8 mouse cellular contexts compared by ENCODE assay signal in the genomic region with DNA sequence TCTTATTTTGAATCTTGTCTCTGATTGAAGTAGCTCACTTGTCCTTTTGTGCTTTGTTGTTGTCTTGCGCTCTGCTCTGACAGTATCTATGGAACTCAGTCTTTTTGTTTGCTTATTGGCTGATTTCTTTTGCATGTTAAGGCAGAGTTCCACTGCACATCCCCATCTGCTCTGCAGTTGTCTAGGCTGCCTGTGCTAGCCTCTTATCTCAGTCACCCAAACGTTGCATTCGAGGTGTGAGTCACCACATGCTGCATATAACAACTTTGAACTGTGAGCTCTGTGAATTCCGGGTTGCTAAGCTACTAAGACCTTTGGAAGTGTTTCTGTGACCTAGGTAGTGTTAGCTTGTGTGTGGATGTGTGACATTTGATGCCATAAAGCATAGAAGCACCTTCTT.
DNase-seq lines count a peak whose midpoint lies in the region; ATAC-seq and TF ChIP-seq lines count a peak whose summit lies in the region.

No protein-coding gene starts in this region.

- 0 out of 2 replicates have a peak overlapping the region, but pooled peaks have one; percentile 1 for H3K27ac ChIP-seq in heart, embryonic 15.5 days
- peak overlapping the region; percentile 61 for H3K27ac ChIP-seq in MEL (ENCODE audit: control insufficient read depth, low read depth, low read length)

- 25% methylated on average over 4 of the region's 4 CpGs for WGBS in heart, embryonic 15.5 days

- no peak overlapping the region for H3K4me3 ChIP-seq in heart, embryonic 15.5 days
- H3K4me3 ChIP-seq in MEL (ENCODE audit: control insufficient read depth in 1 of 2, insufficient read depth in 1 of 2, low read depth in 2 of 2, low read length in 2 of 2) = no peak overlapping the region

- 0 out of 2 replicates have a peak, but pooled peaks cover 8% of the 10 kb centered on the region for H3K4me1 ChIP-seq in heart, embryonic 15.5 days (replicated peaks)
- H3K4me1 ChIP-seq in MEL (ENCODE audit: control insufficient read depth in 1 of 2, insufficient read depth in 2 of 2, low read length in 2 of 2) = peaks cover 10 to 33% of the 10 kb centered on the region in 2 experiments

- no peak for ATAC-seq in heart, embryonic 15.5 days (replicated peaks; ENCODE audit: insufficient number of reproducible peaks, insufficient read depth, low FRiP score, low read depth)
- peak; percentile 92 for ATAC-seq in erythroid progenitor cell, adult 5-6 weeks (replicated peaks; ENCODE audit: low FRiP score, poor library complexity, severe bottlenecking)
- ATAC-seq in megakaryocyte, adult 5-6 weeks (ENCODE audit: poor library complexity, severe bottlenecking) = peak; percentile 68

- no peak overlapping the region for H3K9ac ChIP-seq in heart, embryonic 15.5 days
- H3K9ac ChIP-seq in MEL (ENCODE audit: control insufficient read depth, low read depth, low read length, poor library complexity, severe bottlenecking) = no peak overlapping the region

- no peaks in the 10 kb centered on the region for H3K79me2 ChIP-seq in MEL (ENCODE audit: control insufficient read depth, insufficient read depth, low read length, poor library complexity)

- no peak for TF ChIP-seq POLR2A in MEL (IDR thresholded peaks at IDR 0.05; ENCODE audit: control insufficient read depth in 1 of 2, insufficient read depth in 1 of 2, low read depth in 1 of 2, low read length in 2 of 2, poor library complexity in 1 of 2)

- H3K36me3 ChIP-seq in heart, embryonic 15.5 days = no peaks in the 10 kb centered on the region
- peaks cover 0 to 40% of the 10 kb centered on the region in 2 experiments; a peak in 2 of 4 replicates for H3K36me3 ChIP-seq in MEL (ENCODE audit: control insufficient read depth in 1 of 2, insufficient read depth in 2 of 2, low read length in 2 of 2)

- H3K27me3 ChIP-seq in heart, embryonic 15.5 days = no peaks in the 10 kb centered on the region
- H3K27me3 ChIP-seq in MEL (ENCODE audit: control insufficient read depth in 1 of 2, insufficient read depth in 2 of 2, low read length in 2 of 2) = no peaks in the 10 kb centered on the region

- H3K4me2 ChIP-seq in heart, embryonic 15.5 days = no peak overlapping the region

- peak; percentile 89 to 90 for TF ChIP-seq EP300 in MEL (IDR thresholded peaks at IDR 0.05; ENCODE audit: low read depth in 1 of 2, low read length in 2 of 2)

- no peak for TF ChIP-seq CTCF in MEL (IDR thresholded peaks at IDR 0.05 in 2 of 3, conservative IDR thresholded peaks at IDR 0.05 in 1 of 3; ENCODE audit: control insufficient read depth in 1 of 3, insufficient read depth in 1 of 3, low read depth in 2 of 3, low read length in 3 of 3, poor library complexity in 1 of 3, severe bottlenecking in 1 of 3)

- H3K9me3 ChIP-seq in heart, embryonic 15.5 days (replicated peaks) = no peaks in the 10 kb centered on the region
- H3K9me3 ChIP-seq in MEL (replicated peaks; ENCODE audit: insufficient read depth, low read length) = no peaks in the 10 kb centered on the region

- TF ChIP-seq RAD21 in MEL (IDR thresholded peaks at IDR 0.05; ENCODE audit: low read depth, low read length) = no peak

- DNase-seq in heart, adult 18-20 months = no peak
- DNase-seq in MEL (ENCODE audit: low read depth, low spot score) = peak; percentile 95
- DNase-seq in testis, postnatal 10 days (ENCODE audit: low spot score) = no peak
- no peak for DNase-seq in cerebellum, postnatal 4 days (ENCODE audit: low spot score in 2 of 2)
- DNase-seq in cerebellum, adult 9-11 months = no peak

TF ChIP-seq in MEL, 35 proteins besides CTCF, POLR2A, EP300 and RAD21:
- no peak for TF ChIP-seq UBTF (IDR thresholded peaks at IDR 0.05; ENCODE audit: borderline replicate concordance, insufficient read depth, low read depth, low read length)
- no peak for TF ChIP-seq ELF1 (IDR thresholded peaks at IDR 0.05; ENCODE audit: low read depth, low read length)
- peak; percentile 85; the same call in 1 of the 2 replicates for TF ChIP-seq JUND (IDR thresholded peaks at IDR 0.05; ENCODE audit: low read depth, low read length)
- TF ChIP-seq NELFE (IDR thresholded peaks at IDR 0.05; ENCODE audit: low read depth, low read length) = no peak
- no peak for TF ChIP-seq E2F4 (IDR thresholded peaks at IDR 0.05; ENCODE audit: borderline replicate concordance, low read depth, low read length)
- no peak for TF ChIP-seq RCOR1 (IDR thresholded peaks at IDR 0.05; ENCODE audit: low read depth, low read length)
- TF ChIP-seq BHLHE40 (IDR thresholded peaks at IDR 0.05; ENCODE audit: borderline replicate concordance, low read depth, low read length) = no peak; the same call in 1 of the 2 replicates
- no peak for TF ChIP-seq ZKSCAN1 (IDR thresholded peaks at IDR 0.05; ENCODE audit: low read depth, low read length)
- peak; percentile 82 for TF ChIP-seq MXI1 (IDR thresholded peaks at IDR 0.05; ENCODE audit: low read depth, low read length)
- TF ChIP-seq ZC3H11A (IDR thresholded peaks at IDR 0.05; ENCODE audit: low read depth, low read length) = no peak
- TF ChIP-seq CHD1 (IDR thresholded peaks at IDR 0.05; ENCODE audit: low read depth, low read length) = no peak
- peak; percentile 87 for TF ChIP-seq TCF12 (IDR thresholded peaks at IDR 0.05; ENCODE audit: low read depth, low read length)
- no peak for TF ChIP-seq POLR2AphosphoS2 (IDR thresholded peaks at IDR 0.05; ENCODE audit: low read length)
- TF ChIP-seq TAL1 (IDR thresholded peaks at IDR 0.05; ENCODE audit: low read length) = peak; percentile 96
- TF ChIP-seq MAZ (IDR thresholded peaks at IDR 0.05; ENCODE audit: low read depth, low read length) = no peak
- TF ChIP-seq HCFC1 (IDR thresholded peaks at IDR 0.05; ENCODE audit: low read depth, low read length) = no peak
- no peak for TF ChIP-seq MYB (IDR thresholded peaks at IDR 0.05; ENCODE audit: low read depth, low read length)
- peak; percentile 87 for TF ChIP-seq SIN3A (IDR thresholded peaks at IDR 0.05; ENCODE audit: low read length)
- no peak for TF ChIP-seq KAT2A (conservative IDR thresholded peaks at IDR 0.05; ENCODE audit: low read depth, low read length)
- TF ChIP-seq USF1 (IDR thresholded peaks at IDR 0.05; ENCODE audit: low read depth, low read length) = no peak
- 0 out of 2 replicates have a peak, but pooled peaks have one; percentile 34 for TF ChIP-seq TBP (IDR thresholded peaks at IDR 0.05; ENCODE audit: low read depth, low read length)
- no peak for TF ChIP-seq SMC3 (IDR thresholded peaks at IDR 0.05; ENCODE audit: low read depth, low read length)
- TF ChIP-seq ZNF384 (IDR thresholded peaks at IDR 0.05; ENCODE audit: low read depth, low read length) = no peak
- TF ChIP-seq GATA1 (IDR thresholded peaks at IDR 0.05; ENCODE audit: low read depth, low read length) = peak; percentile 95
- no peak for TF ChIP-seq ZMIZ1 (IDR thresholded peaks at IDR 0.05; ENCODE audit: low read depth, low read length)
- no peak for TF ChIP-seq POLR2AphosphoS5 (IDR thresholded peaks at IDR 0.05; ENCODE audit: borderline replicate concordance, low read depth, low read length)
- TF ChIP-seq NRF1 (IDR thresholded peaks at IDR 0.05; ENCODE audit: insufficient read depth, low read depth, low read length, poor library complexity, severe bottlenecking) = no peak
- peak; percentile 45 for TF ChIP-seq MAX (IDR thresholded peaks at IDR 0.05; ENCODE audit: low read length)
- peak; percentile 75; the same call in 1 of the 2 replicates for TF ChIP-seq MYC (IDR thresholded peaks at IDR 0.05; ENCODE audit: low read depth, low read length)
- TF ChIP-seq MAFK (IDR thresholded peaks at IDR 0.05; ENCODE audit: borderline replicate concordance, low read depth, low read length) = no peak
- TF ChIP-seq ETS1 (IDR thresholded peaks at IDR 0.05; ENCODE audit: low read depth, low read length) = peak; percentile 95
- no peak for TF ChIP-seq MEF2A (IDR thresholded peaks at IDR 0.05; ENCODE audit: extremely low read depth, insufficient replicate concordance, low read depth, low read length, poor library complexity, severe bottlenecking)
- TF ChIP-seq CHD2 (IDR thresholded peaks at IDR 0.05; ENCODE audit: low read length) = no peak
- TF ChIP-seq USF2 (IDR thresholded peaks at IDR 0.05; ENCODE audit: borderline replicate concordance in 1 of 2, insufficient read depth in 1 of 2, low read depth in 1 of 2, low read length in 2 of 2) = no peak
- no peak for TF ChIP-seq GABPA (IDR thresholded peaks at IDR 0.05; ENCODE audit: low read depth, low read length)
